Mouse (Mus musculus): ENCODE measurements around the gene Foxk1. TPM values are rescaled to one million over a fixed set of nuclear protein-coding genes. Genes with fewer than 3 reads are reported as not detected.
A peak's percentile ranks its signal among the peaks of the same experiment; 100 is the strongest.

The Foxk1 gene
- polyA plus RNA-seq, 1 experiment from 2014 or later, result 6.4 TPM

GRCm38 (mm10) chr5:142444791-142445531, 43.7 kb downstream of the Foxk1 start:
- ATAC-seq (ENCODE audit: insufficient number of reproducible peaks, insufficient read depth, low FRiP score, low TSS enrichment, low read depth), result no peak
- WGBS, result 60% methylated on average over 11 of the region's 11 CpGs
- H3K9ac ChIP-seq (replicated peaks), result no peak overlapping the region
- H3K4me1 ChIP-seq (replicated peaks), result peaks cover 48% of the 10 kb centered on the region
- no peak overlapping the region for H3K4me2 ChIP-seq
- H3K27me3 ChIP-seq, result no peaks in the 10 kb centered on the region
- H3K27ac ChIP-seq, result peak overlapping the region; percentile 64
- H3K9me3 ChIP-seq, result no peaks in the 10 kb centered on the region
- peaks cover 13% of the 10 kb centered on the region for H3K36me3 ChIP-seq
- no peak overlapping the region for H3K4me3 ChIP-seq (replicated peaks)

GRCm38 (mm10) chr5:142445709-142446108, 44.4 kb downstream of the Foxk1 start:
- Histone ChIP-seq H3K27me3 (no peaks in the 10 kb centered on the region), H3K9ac (replicated peaks) (0 out of 2 replicates have a peak overlapping the region, but pooled peaks have one; percentile 34), H3K4me1 (replicated peaks) (peaks cover 44% of the 10 kb centered on the region), H3K27ac (peak overlapping the region; percentile 64), H3K4me2 (no peak overlapping the region), H3K4me3 (replicated peaks) (no peak overlapping the region), H3K36me3 (peaks cover 21% of the 10 kb centered on the region), H3K9me3 (no peaks in the 10 kb centered on the region)
- WGBS, result 54% methylated on average over 8 of the region's 8 CpGs
- ATAC-seq (ENCODE audit: insufficient number of reproducible peaks, insufficient read depth, low FRiP score, low TSS enrichment, low read depth), result no peak

- H3K9me3 ChIP-seq, result no peaks in the 10 kb centered on the region
- 3% methylated on average over 9 of the region's 9 CpGs for WGBS
- no peaks in the 10 kb centered on the region for H3K27me3 ChIP-seq
- H3K27ac ChIP-seq, result peak overlapping the region; percentile 75
- H3K36me3 ChIP-seq, result peaks cover 42% of the 10 kb centered on the region
- peaks cover 27% of the 10 kb centered on the region for H3K4me1 ChIP-seq (replicated peaks)
- peak; percentile 75 for ATAC-seq (ENCODE audit: insufficient number of reproducible peaks, insufficient read depth, low FRiP score, low TSS enrichment, low read depth)
- H3K4me3 ChIP-seq (replicated peaks), result no peak overlapping the region
- 0 out of 2 replicates have a peak overlapping the region, but pooled peaks have one; percentile 42 for H3K9ac ChIP-seq (replicated peaks)
- peak overlapping the region; percentile 6; the same call in 1 of the 2 replicates for H3K4me2 ChIP-seq
Measured at GRCm38 (mm10) chr5:142448076-142448475, 46.8 kb downstream of the Foxk1 start.

GRCm38 (mm10) chr5:142448623-142449022, 47.3 kb downstream of the Foxk1 start:
- WGBS, result 58% methylated on average over 12 of the region's 12 CpGs
- H3K4me1 ChIP-seq (replicated peaks), result peaks cover 27% of the 10 kb centered on the region
- H3K4me2 ChIP-seq, result no peak overlapping the region
- H3K4me3 ChIP-seq (replicated peaks), result no peak overlapping the region
- ATAC-seq (ENCODE audit: insufficient number of reproducible peaks, insufficient read depth, low FRiP score, low TSS enrichment, low read depth), result no peak
- H3K27me3 ChIP-seq, result no peaks in the 10 kb centered on the region
- H3K27ac ChIP-seq, result no peak overlapping the region
- H3K9ac ChIP-seq (replicated peaks), result no peak overlapping the region
- peaks cover 48% of the 10 kb centered on the region for H3K36me3 ChIP-seq
- H3K9me3 ChIP-seq, result no peaks in the 10 kb centered on the region

DNA sequence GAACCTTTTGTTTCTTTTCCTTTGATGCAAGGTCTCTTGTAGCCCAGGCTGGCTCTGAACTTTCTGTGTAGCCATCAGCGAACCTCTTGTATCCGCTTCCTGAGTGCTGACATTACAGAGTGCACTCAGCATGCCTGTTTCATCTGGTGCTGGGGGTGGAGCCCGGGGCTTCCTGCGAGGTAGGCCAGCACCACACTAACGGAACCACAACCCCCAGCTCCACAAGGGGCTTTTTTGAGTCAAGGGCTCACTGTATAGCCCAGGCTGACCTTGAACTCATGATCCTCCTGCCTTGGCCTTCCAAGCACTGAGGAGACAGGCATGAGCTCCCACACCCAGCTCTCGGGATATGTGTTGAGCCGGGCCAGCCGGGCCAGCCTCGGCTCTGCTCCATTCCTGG, 49.5 kb downstream of the Foxk1 start:
- Histone ChIP-seq H3K36me3 (peaks cover 70% of the 10 kb centered on the region), H3K27me3 (no peaks in the 10 kb centered on the region), H3K4me3 (replicated peaks) (no peak overlapping the region), H3K9me3 (no peaks in the 10 kb centered on the region), H3K4me2 (no peak overlapping the region), H3K27ac (no peak overlapping the region), H3K9ac (replicated peaks) (no peak overlapping the region), H3K4me1 (replicated peaks) (peaks cover 12% of the 10 kb centered on the region)
- WGBS, result 96% methylated on average over 9 of the region's 9 CpGs
- ATAC-seq (ENCODE audit: insufficient number of reproducible peaks, insufficient read depth, low FRiP score, low TSS enrichment, low read depth), result no peak

DNA sequence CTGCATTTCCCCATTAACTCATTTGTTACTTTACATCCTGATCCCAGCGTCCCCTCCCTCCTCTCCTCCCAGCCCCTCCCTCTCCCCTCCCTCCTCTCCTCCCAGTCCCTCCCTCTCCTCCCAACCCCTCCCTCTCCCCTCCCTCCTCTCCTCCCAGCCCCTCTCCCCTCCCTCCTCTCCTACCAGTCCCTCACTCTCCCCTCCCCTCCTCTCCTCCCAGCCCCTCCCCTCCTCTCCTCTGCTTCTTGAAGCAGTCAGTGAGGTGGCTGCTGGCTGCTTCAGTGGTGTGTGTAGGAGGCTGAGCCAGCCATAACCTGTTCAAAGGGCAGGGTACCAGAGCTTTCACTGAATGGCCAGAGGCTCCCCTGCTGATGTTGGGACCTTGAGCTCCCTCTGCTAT, 50.5 kb downstream of the Foxk1 start:
- no peak for ATAC-seq (ENCODE audit: insufficient number of reproducible peaks, insufficient read depth, low FRiP score, low TSS enrichment, low read depth)
- Histone ChIP-seq H3K4me3 (replicated peaks) (no peak overlapping the region), H3K9ac (replicated peaks) (no peak overlapping the region), H3K27me3 (no peaks in the 10 kb centered on the region), H3K4me2 (no peak overlapping the region), H3K9me3 (no peaks in the 10 kb centered on the region), H3K27ac (no peak overlapping the region), H3K4me1 (replicated peaks) (peaks cover 10% of the 10 kb centered on the region), H3K36me3 (peaks cover 79% of the 10 kb centered on the region)
- 18% methylated on average over 1 of the region's 1 CpGs for WGBS

- Histone ChIP-seq H3K9ac (replicated peaks) (no peak overlapping the region), H3K36me3 (peaks cover 98% of the 10 kb centered on the region), H3K4me2 (no peak overlapping the region), H3K4me3 (replicated peaks) (no peak overlapping the region), H3K9me3 (no peaks in the 10 kb centered on the region), H3K27me3 (no peaks in the 10 kb centered on the region), H3K4me1 (replicated peaks) (no peaks in the 10 kb centered on the region), H3K27ac (no peak overlapping the region)
- 94% methylated on average over 13 of the region's 13 CpGs for WGBS
- ATAC-seq (ENCODE audit: insufficient number of reproducible peaks, insufficient read depth, low FRiP score, low TSS enrichment, low read depth), result no peak
Measured at GRCm38 (mm10) chr5:142453742-142454141, 52.4 kb downstream of the Foxk1 start.

DNA sequence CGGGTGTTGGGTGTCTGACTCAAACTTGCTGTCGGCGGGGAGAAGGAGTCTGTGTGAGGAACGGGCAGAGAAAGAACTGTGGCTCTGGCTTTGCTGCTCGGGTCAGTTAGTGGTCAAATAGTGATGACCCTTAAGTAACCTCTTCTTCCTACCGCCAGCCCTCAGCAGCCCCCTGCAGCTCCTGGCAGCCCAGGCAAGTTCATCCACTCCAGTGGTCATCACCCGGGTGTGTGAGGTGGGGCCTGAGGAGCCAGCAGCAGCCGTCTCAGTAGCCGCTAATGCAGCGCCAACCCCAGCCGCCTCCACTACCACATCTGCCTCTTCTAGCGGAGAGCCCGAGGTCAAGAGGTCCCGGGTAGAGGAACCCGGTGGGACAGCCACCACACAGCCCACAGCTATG, 55.0 kb downstream of the Foxk1 start:
- H3K4me1 ChIP-seq (replicated peaks), result no peaks in the 10 kb centered on the region
- no peaks in the 10 kb centered on the region for H3K9me3 ChIP-seq
- H3K4me3 ChIP-seq (replicated peaks), result no peak overlapping the region
- no peaks in the 10 kb centered on the region for H3K27me3 ChIP-seq
- no peak for ATAC-seq (ENCODE audit: insufficient number of reproducible peaks, insufficient read depth, low FRiP score, low TSS enrichment, low read depth)
- H3K9ac ChIP-seq (replicated peaks), result no peak overlapping the region
- no peak overlapping the region for H3K4me2 ChIP-seq
- peaks cover 94% of the 10 kb centered on the region for H3K36me3 ChIP-seq
- 58% methylated on average over 15 of the region's 15 CpGs for WGBS
- no peak overlapping the region for H3K27ac ChIP-seq

GRCm38 (mm10) chr5:142457345-142457744, 56.0 kb downstream of the Foxk1 start:
- Histone ChIP-seq H3K27me3 (no peaks in the 10 kb centered on the region), H3K27ac (no peak overlapping the region), H3K4me1 (replicated peaks) (no peaks in the 10 kb centered on the region), H3K4me2 (no peak overlapping the region), H3K36me3 (peaks cover 89% of the 10 kb centered on the region), H3K9me3 (no peaks in the 10 kb centered on the region), H3K4me3 (replicated peaks) (no peak overlapping the region), H3K9ac (replicated peaks) (no peak overlapping the region)
- WGBS, result 57% methylated on average over 10 of the region's 10 CpGs
- no peak for ATAC-seq (ENCODE audit: insufficient number of reproducible peaks, insufficient read depth, low FRiP score, low TSS enrichment, low read depth)

DNA sequence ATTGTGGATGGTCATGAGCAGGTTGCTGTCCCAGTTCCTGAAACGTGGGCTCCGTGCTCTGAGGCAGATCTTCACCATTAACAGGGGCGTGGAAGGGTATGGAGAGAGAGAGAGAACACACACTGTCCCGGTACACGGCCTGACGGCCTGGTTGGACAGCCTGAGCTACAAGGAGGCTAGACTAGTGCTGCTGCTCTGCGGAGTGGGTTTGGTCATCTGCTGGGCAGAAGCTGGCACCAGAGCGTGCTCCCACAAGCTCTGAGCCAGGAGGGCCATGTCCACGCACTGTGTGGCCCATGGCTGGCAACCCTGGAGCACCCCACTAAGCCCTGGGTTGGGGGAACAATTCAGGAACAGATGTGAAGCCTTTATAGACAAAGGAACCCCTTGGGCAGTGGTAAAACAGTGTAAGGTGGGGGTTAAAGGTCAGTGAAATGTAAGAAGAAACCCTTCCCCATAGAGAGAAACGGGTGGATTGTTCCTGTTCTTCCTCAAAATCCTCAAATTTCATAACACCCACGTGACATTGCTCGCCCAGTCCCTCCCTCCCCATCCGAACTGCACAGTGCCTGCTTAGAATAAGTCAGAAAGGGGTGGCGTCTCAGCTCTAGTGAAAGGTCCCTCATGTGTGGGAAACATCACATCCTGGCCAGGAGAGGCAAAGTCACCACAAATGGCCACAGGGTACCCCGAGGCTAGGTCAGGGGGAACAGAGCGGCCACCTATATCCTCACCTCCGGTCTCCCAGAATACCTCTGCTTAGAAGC, 57.7 kb downstream of the Foxk1 start:
- H3K4me3 ChIP-seq (replicated peaks), result no peak overlapping the region
- no peak overlapping the region for H3K27ac ChIP-seq
- peaks cover 2% of the 10 kb centered on the region; the same call in 1 of the 2 replicates for H3K4me1 ChIP-seq (replicated peaks)
- H3K36me3 ChIP-seq, result peaks cover 72% of the 10 kb centered on the region
- no peaks in the 10 kb centered on the region for H3K27me3 ChIP-seq
- no peak overlapping the region for H3K4me2 ChIP-seq
- H3K9me3 ChIP-seq, result no peaks in the 10 kb centered on the region
- H3K9ac ChIP-seq (replicated peaks), result no peak overlapping the region
- ATAC-seq (ENCODE audit: insufficient number of reproducible peaks, insufficient read depth, low FRiP score, low TSS enrichment, low read depth), result no peak
- WGBS, result 90% methylated on average over 17 of the region's 17 CpGs

GRCm38 (mm10) chr5:142459834-142460233, 58.5 kb downstream of the Foxk1 start:
- Histone ChIP-seq H3K9ac (replicated peaks) (no peak overlapping the region), H3K4me1 (replicated peaks) (peaks cover 7% of the 10 kb centered on the region), H3K27me3 (no peaks in the 10 kb centered on the region), H3K9me3 (no peaks in the 10 kb centered on the region), H3K27ac (no peak overlapping the region), H3K4me3 (replicated peaks) (no peak overlapping the region), H3K4me2 (no peak overlapping the region), H3K36me3 (peaks cover 64% of the 10 kb centered on the region)
- WGBS, result 87% methylated on average over 5 of the region's 5 CpGs
- no peak for ATAC-seq (ENCODE audit: insufficient number of reproducible peaks, insufficient read depth, low FRiP score, low TSS enrichment, low read depth)
